Mouse (Mus musculus) colon, adult 2 months (tissue): Measurements from ENCODE around the gene Gm8909. TPM values are rescaled to one million over a fixed set of nuclear protein-coding genes. Genes with fewer than 3 reads are reported as not detected.

Experiments
- polyA plus RNA-seq: library from polyadenylated mRNA; depleted of rRNA; stranded (reverse); fragments of >200 nt; gene quantifications from 2 replicates; pipeline ENCODE4 v1.2.3, GENCODE M21; 2012; rRNA removed

Gene Gm8909
- 6.6 and 15.8 TPM in 2 replicates for polyA plus RNA-seq

DNA sequence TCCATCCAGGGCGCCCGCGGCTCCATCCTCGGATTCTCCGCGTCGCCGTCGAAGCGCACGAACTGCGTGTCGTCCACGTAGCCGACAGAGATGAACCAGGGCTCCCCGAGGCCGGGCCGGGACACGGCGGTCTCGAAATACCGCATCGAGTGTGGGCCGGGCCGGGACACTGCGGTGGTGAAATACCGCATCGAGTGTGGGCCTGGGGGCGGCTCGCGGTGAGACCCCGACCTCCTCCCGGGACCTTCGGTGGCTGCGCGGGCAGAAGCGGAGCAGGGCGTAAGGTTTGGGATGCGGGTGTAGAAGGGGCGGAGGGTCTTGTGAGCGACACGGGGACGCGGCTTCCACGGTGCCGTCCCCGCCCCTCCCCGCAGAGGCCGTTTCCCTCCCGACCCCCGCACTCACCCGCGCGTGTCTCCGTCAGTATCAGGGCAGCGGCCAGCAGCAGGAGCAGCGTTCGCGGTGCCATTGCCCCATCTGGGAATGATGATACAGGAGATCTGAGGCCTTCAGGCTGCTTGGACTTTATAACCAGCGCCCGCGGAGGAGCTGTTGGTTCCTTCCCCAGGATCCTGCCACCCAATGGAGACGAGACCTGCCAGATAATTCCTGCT is at the start of gene Gm8909:
Gm8909 (minus strand) TSS at position 499 of the 614 bp plus-strand sequence.

DNA sequence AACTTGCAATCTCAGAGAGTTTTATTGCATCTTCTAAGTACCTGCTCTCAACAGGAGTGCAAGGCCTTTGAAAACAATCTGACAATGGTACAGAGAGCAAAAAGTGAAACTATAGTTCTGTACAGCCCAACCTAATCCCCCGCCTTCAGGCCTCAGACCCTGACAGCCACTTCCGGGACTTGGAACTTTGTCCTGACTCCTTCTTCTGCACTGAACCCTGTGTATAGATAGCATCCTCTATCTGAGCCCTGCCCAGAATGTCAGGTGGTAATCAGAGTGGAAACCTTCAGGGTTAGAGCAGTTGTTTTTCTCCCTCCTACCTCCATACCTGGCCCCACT is 21.8 kb upstream of the Gm8909 start, which contains the start of gene H2-T3:
H2-T3 (minus strand) TSS at position 119 of the 339 bp plus-strand sequence.

DNA sequence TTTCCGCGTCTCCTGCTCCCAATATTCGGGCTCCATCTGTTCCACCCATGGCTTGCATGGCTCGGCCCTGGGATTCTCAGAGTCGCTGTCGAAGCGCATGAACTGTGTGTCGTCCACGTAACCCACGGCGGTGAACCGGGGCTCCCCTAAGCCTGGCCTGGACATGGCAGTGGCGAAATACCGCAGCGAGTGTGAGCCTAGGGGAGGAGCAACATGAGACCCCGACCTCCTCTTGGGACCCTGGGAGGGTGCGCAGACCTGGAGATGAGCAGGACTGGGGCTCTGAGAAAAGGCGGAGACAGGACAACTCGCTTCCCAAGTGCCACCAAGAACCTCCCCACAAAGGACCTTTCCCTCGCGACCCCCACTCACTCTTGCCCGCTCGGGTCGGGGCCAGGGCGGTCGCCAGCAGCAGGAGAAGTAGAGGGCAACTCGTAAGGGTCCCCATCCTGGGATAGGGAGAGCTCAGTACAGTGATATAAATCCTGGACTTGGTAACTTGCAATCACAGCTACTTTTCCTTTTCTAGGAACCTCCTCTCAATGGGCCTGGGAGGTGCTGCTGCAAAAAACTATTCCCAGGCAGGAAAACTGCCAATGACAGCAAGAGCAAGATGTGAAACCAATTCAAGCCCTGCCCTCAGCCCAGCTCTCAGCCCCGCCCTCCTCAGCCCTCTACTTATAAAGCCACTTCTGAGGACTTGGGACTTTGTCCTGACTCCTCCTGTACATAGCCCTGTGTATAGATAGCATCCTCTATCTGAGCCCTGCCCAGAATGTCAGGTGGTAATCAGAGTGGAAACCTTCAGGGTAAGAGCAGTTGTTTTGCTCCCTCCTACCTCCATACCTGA is 39.1 kb downstream of the Gm8909 start, which contains the start of gene Gm7030:
Gm7030 (minus strand) TSS at position 458 of the 850 bp plus-strand sequence.

DNA sequence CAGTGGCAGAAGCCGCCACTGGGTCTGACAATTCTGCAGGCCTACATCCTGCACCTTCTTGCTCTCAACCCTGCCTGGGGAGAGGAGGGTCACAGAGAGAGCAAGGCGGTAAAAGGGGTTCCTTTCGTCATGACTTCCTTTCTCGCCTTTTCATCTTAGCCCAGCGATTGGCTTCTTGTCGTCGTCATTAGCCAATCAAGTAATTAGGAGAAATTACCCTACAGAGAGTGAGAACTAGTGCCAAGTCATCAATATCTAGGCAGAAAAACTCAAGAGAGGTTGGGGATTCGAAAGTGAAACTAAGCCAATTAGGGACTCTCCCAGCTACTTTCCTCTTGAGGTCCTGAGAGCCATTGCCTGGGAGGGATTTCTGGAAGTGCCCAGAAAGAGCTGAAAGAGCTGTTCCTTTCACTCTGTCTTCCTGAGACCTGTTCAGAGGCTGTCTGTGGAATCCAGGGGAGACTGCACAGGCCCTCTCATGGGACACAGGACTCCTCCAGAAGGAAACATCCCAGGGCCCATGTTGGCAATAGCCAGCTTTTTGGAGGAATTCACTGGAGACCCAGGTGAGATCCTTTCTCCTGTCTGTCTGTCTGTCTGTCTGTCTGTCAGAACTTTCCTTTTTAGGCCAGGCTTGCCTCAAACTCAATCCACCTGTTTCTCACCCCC is 46.9 kb downstream of the Gm8909 start, which contains the start of gene Gm19684:
Gm19684 (plus strand) TSS at position 327 of the 669 bp plus-strand sequence.

Other genes starting within 250 kb of the Gm8909 start
- 77.5 and 78.6 TPM in 2 replicates for gene Abcf1, start 198.8 kb downstream of the Gm8909 start, polyA plus RNA-seq
- gene Gnl1, start 188.7 kb downstream of the Gm8909 start, polyA plus RNA-seq: 25.3 and 28.3 TPM in 2 replicates
- 7.6 and 8.0 TPM in 2 replicates for gene Prr3, start 188.3 kb downstream of the Gm8909 start, polyA plus RNA-seq
- gene H2-T24, start 148.0 kb downstream of the Gm8909 start, polyA plus RNA-seq: 0.68 and 0.84 TPM in 2 replicates
- 331 and 384 TPM in 2 replicates for gene H2-T23, start 135.7 kb downstream of the Gm8909 start, polyA plus RNA-seq
- gene H2-T22, start 125.8 kb downstream of the Gm8909 start, polyA plus RNA-seq: 43.7 and 46.6 TPM in 2 replicates
- 0.10 TPM in 1 of 2 replicates, not detected in the other for gene Gm6034, start 125.6 kb downstream of the Gm8909 start, polyA plus RNA-seq
- 0.09 and 0.37 TPM in 2 replicates for gene Gm11127, start 110.2 kb downstream of the Gm8909 start, polyA plus RNA-seq
- 0.08 TPM in 1 of 2 replicates, not detected in the other for gene Gm19684, start 46.9 kb downstream of the Gm8909 start, polyA plus RNA-seq
- gene Gm7030, start 39.1 kb downstream of the Gm8909 start, polyA plus RNA-seq: 0.81 and 1.1 TPM in 2 replicates
- gene H2-T3, start 21.8 kb upstream of the Gm8909 start, polyA plus RNA-seq: 11.7 and 19.7 TPM in 2 replicates
- 114 and 130 TPM in 2 replicates for gene Rpp21, start 89.5 kb upstream of the Gm8909 start, polyA plus RNA-seq
- gene Trim39, start 103.7 kb upstream of the Gm8909 start, polyA plus RNA-seq: 11.1 and 13.4 TPM in 2 replicates
- not detected in 2 replicates for gene H2-M10.2, start 118.0 kb upstream of the Gm8909 start, polyA plus RNA-seq
- gene H2-M10.1, start 157.6 kb upstream of the Gm8909 start, polyA plus RNA-seq: not detected in 2 replicates
- not detected in 2 replicates for gene H2-M10.3, start 199.9 kb upstream of the Gm8909 start, polyA plus RNA-seq